Mouse (Mus musculus): ENCODE data around the gene Tmem39a.

Tmem39a gene

GRCm38 (mm10) chr16:38637085-38637484, 78.6 kb downstream of the Tmem39a start:
- no peak for DNase-seq

Data from liver (tissue).